Mouse (Mus musculus) testis, adult 2 months (tissue): ENCODE results near the gene Vegfd.

Experiments used
- CTCF ChIP-seq: fragments of 200-500 bp; IDR thresholded peaks from 2 replicates; pipeline ENCODE4 v1.5.1; 2012; ENCODE audit warnings: low read depth, mild to moderate bottlenecking, inconsistent platforms, low read length, moderate library complexity; ENCODE audit not compliant: control insufficient read depth, insufficient read depth, insufficient replicate concordance
- POLR2A ChIP-seq: fragments of 200-500 bp; IDR thresholded peaks from 2 replicates; pipeline ENCODE4 v1.6.1; 2012; ENCODE audit warnings: low read depth, mild to moderate bottlenecking, inconsistent platforms, low read length, moderate library complexity; ENCODE audit not compliant: control insufficient read depth

- TF ChIP-seq POLR2A (no peak), CTCF (no peak)
Observed at GRCm38 (mm10) chrX:164428224-164428623, 55.0 kb downstream of the Vegfd start.
